Mouse (Mus musculus) embryonic facial prominence, embryonic 11.5 days (tissue): ENCODE measurements at regions not wholly inside any gene's neighbourhood (a gene's known extent, or its start where the extent isn't known, plus 50 kb on each side); places are given as distances from the start of the nearest gene placed in this dataset.
"Not testable (repeated sequence)": the region's sequence is repeated elsewhere in the genome, so short reads cannot be mapped to it uniquely, and the experiment has no call there.

Experiments
- ATAC-seq: fragments of 200-750 bp; cut with Nextera tagmentation; replicated peaks from 2 replicates; pipeline ENCODE4 v1.8.0; 2017; ENCODE audit warnings: low read depth; ENCODE audit not compliant: insufficient number of reproducible peaks, low FRiP score, low TSS enrichment
- DNase-seq: peaks from one replicate; pipeline ENCODE4 v3.0.0-alpha.2; 2015; ENCODE audit warnings: low spot score
- H3K27ac ChIP-seq: fragments of 300-500 bp; sonication (generic); replicated peaks from 2 replicates; pipeline ENCODE4 v1.5.1; 2014; ENCODE audit warnings: mild to moderate bottlenecking, low read depth, low read length, control low read depth
- H3K27me3 ChIP-seq: fragments of 300-500 bp; sonication (generic); 2 replicates; pipeline ENCODE4 v1.6.1; 2014; ENCODE audit warnings: mild to moderate bottlenecking, low read length, moderate library complexity, mixed read lengths; ENCODE audit not compliant: control insufficient read depth, insufficient read depth
- H3K36me3 ChIP-seq: fragments of 300-500 bp; sonication (generic); replicated peaks from 2 replicates; pipeline ENCODE4 v1.6.1; 2014; ENCODE audit warnings: low read depth, mild to moderate bottlenecking, low read length, moderate library complexity, mixed read lengths; ENCODE audit not compliant: control insufficient read depth, insufficient read depth
- H3K4me1 ChIP-seq: fragments of 300-500 bp; sonication (generic); 2 replicates; pipeline ENCODE4 v1.6.1; 2014; ENCODE audit warnings: low read length, mixed read lengths; ENCODE audit not compliant: control insufficient read depth, insufficient read depth
- H3K4me2 ChIP-seq: fragments of 300-500 bp; sonication (generic); 2 replicates; pipeline ENCODE4 v1.6.1; 2014; ENCODE audit warnings: low read depth, mild to moderate bottlenecking, control low read depth, low read length, moderate library complexity
- H3K4me3 ChIP-seq: fragments of 300-500 bp; sonication (generic); 2 replicates; pipeline ENCODE4 v1.5.1; 2014; ENCODE audit warnings: low read depth, low read length, control low read depth
- H3K9ac ChIP-seq: fragments of 300-500 bp; sonication (generic); replicated peaks from 2 replicates; pipeline ENCODE4 v1.6.1; 2014; ENCODE audit warnings: mild to moderate bottlenecking, control low read depth, low read length
- H3K9me3 ChIP-seq: fragments of 300-500 bp; sonication (generic); replicated peaks from 2 replicates; pipeline ENCODE4 v1.6.1; 2016; ENCODE audit warnings: mild to moderate bottlenecking, low read length, inconsistent platforms, mixed read lengths; ENCODE audit not compliant: control insufficient read depth
- WGBS: fragments of 180-500 bp; shearing (Covaris S2); extraction: QIAGEN DNeasy Blood & Tissue Kit; methylation state at CpG from one replicate; pipeline ENCODE4 v1.1.7; 2014; 5-methylcytosine and 5-hydroxymethylcytosine counted together

DNA sequence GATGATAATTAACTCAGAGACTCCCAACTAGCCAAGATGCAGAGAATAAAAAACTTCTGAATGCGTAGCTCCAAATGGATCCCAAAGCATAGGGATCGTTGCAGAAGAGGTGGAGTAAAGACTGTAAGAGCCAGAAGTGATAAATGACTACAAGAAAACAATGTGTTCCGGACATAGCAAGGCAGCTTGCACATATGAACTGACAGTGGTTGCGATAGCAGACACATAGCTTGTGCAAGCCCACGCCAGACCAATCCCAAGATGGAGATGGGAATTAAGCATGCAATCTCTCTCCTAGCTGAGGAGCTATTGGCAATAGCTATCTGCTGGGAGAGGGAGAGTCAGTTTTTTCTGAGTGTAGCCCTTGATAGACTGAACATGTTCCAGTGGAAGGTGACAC, 248.5 kb upstream of the Pik3r1 start:
- WGBS: 83% methylated on average over 5 of the region's 5 CpGs

DNA sequence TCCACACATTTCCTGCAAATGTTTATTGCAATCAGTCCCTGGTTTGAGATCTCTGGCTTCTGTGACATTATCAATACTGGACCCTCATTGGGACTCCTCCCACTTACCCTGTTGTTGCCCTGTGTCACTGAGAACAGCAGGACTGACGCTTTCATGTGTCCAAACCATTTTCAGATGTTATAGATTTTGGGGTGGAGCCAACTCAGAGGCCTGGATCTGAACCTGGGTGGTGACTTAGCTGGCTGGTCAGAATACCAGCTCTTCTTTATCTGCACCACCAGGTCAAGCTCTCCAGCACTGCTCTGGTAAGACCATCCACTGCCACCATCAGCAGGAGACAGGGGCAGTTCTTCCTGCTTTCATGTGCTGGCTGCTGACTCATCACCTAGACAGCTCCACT, 254.3 kb upstream of the Pik3r1 start:
- ATAC-seq: no peak

More for the DNA sequence above, 248.5 kb upstream of the Pik3r1 start:
- Histone ChIP-seq H3K9ac (no peak overlapping the region), H3K4me1 (no peaks in the 10 kb centered on the region), H3K9me3 (no peaks in the 10 kb centered on the region), H3K36me3 (no peaks in the 10 kb centered on the region), H3K27me3 (no peaks in the 10 kb centered on the region), H3K4me3 (no peak overlapping the region), H3K27ac (no peak overlapping the region), H3K4me2 (no peak overlapping the region)
- ATAC-seq (no peak), DNase-seq (no peak)

DNA sequence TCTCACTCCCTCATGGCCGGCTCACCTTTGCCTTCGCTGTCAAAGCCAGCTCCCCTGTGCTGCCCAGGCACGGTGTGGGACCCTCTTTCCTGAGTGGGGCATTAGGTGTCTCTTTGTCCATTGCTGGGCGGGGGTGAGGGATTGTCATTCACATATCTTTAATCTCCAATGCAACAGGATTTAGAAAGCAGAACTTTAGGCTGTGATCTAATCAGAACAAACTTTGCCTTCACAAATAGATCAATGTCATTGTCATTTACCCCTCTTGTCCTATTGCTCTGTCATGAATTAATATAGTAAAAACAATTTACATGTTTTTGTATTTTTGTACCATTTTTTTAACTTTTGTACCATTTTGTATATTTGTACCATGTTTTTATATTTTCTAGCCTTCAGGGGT, 254.7 kb upstream of the Pik3r1 start:
- DNase-seq: no peak
- 78% methylated on average over 4 of the region's 4 CpGs for WGBS
- no peaks in the 10 kb centered on the region for H3K4me1 ChIP-seq

More for the DNA sequence above, 254.3 kb upstream of the Pik3r1 start:
- no peak for DNase-seq
- Histone ChIP-seq H3K4me2 (no peak overlapping the region), H3K27me3 (no peaks in the 10 kb centered on the region), H3K4me1 (no peaks in the 10 kb centered on the region), H3K36me3 (no peaks in the 10 kb centered on the region), H3K4me3 (no peak overlapping the region), H3K9me3 (no peaks in the 10 kb centered on the region), H3K27ac (no peak overlapping the region), H3K9ac (no peak overlapping the region)
- WGBS: 69% methylated on average over 1 of the region's 1 CpGs

DNA sequence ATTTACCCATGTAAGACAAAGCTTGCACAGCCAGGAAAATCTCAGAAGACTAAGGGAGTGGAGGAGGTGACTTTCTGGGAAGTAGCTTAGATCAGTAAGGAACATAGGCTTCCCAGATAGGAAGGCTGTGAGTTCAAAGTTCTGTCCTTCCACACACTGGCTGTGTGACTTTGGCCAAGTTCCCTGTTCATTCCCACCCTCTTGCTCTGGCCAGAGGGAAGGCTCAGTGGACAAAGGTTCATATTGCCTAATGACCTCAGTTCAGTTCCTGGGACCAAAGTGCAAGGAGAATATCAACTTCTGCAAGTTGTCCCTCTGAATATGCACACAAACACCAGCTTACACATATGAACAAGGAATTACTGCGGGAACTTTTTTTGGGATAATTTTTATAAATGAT, 255.6 kb upstream of the Pik3r1 start:
- DNase-seq (no peak), ATAC-seq (no peak)
- Histone ChIP-seq H3K27ac (no peak overlapping the region), H3K27me3 (no peaks in the 10 kb centered on the region), H3K36me3 (no peaks in the 10 kb centered on the region), H3K4me1 (no peaks in the 10 kb centered on the region), H3K9me3 (no peaks in the 10 kb centered on the region), H3K4me3 (no peak overlapping the region), H3K4me2 (no peak overlapping the region), H3K9ac (no peak overlapping the region)
- 97% methylated on average over 1 of the region's 1 CpGs for WGBS

More for the DNA sequence above, 254.7 kb upstream of the Pik3r1 start:
- Histone ChIP-seq H3K4me2 (no peak overlapping the region), H3K27ac (no peak overlapping the region), H3K9ac (no peak overlapping the region), H3K36me3 (no peaks in the 10 kb centered on the region), H3K4me3 (no peak overlapping the region), H3K27me3 (no peaks in the 10 kb centered on the region), H3K9me3 (no peaks in the 10 kb centered on the region)
- ATAC-seq: no peak

DNA sequence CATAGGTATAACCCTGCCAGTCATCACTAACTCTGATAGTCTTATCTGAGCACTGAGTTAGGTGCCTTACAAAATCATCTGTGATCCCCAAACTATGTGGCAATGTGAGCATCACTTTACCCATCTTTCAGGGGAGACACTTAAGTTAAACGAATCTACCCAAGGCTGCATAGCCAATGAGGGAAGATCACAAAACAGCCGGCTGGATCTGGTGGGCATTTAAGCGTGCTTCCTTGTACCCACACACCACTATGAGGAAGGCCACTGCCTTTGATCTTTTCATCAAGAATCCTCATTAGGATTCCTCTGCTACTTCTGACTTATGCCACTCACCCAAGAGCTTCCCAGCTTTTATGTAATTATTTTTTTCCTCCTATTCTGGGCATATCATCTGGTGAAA, 257.1 kb upstream of the Pik3r1 start:
- H3K27me3 ChIP-seq: no peaks in the 10 kb centered on the region
- DNase-seq: no peak
- no peak overlapping the region for H3K4me3 ChIP-seq
- no peak overlapping the region for H3K4me2 ChIP-seq
- 78% methylated on average over 3 of the region's 3 CpGs for WGBS
- no peak overlapping the region for H3K9ac ChIP-seq
- no peaks in the 10 kb centered on the region for H3K9me3 ChIP-seq
- no peaks in the 10 kb centered on the region for H3K36me3 ChIP-seq
- no peak overlapping the region for H3K27ac ChIP-seq
- no peak for ATAC-seq
- H3K4me1 ChIP-seq: no peaks in the 10 kb centered on the region

DNA sequence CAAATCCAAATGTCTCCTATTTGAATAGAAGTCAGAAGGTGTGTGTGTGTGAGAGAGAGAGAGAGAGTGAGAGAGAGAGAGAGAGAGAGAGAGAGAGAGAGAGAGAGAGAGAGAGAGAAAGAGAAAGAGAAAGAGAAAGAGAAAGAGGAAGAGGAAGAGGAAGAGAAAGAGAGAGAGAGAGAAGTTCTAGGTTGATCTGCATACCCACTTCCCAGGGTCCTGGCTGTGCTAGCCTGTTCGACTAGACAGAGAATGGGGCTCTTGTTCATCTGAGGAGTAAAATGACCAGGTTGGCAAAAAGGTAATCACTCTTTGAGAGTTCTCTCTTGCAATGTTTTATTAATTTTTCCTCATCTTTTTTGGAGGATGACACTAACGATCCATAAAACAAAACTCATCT, 257.5 kb upstream of the Pik3r1 start:
- not testable (repeated sequence) for H3K36me3 ChIP-seq, ATAC-seq, H3K9ac ChIP-seq, H3K9me3 ChIP-seq, H3K27ac ChIP-seq, H3K27me3 ChIP-seq, DNase-seq, H3K4me3 ChIP-seq, H3K4me1 ChIP-seq, H3K4me2 ChIP-seq
- 78% methylated on average over 2 of the region's 2 CpGs for WGBS

DNA sequence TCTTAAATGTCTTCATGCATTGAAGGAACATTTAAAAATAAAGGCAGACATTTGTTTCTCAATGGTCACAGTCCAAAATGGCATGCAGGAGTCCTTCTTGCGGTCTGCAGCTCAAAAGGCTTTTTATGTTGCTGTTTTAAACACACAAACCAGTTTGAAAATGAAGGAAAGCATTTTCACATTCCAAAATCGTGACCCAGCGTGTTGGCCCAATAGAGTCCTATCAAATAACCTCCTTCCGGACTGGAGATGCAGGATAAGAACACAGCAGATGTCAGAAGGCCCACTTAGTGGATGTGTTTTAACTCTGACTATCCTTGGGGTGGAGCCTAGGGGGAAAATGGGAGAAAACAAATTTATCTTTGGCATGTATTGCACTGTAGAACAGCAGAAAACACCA, 263.4 kb upstream of the Pik3r1 start:
- H3K27ac ChIP-seq: no peak overlapping the region

DNA sequence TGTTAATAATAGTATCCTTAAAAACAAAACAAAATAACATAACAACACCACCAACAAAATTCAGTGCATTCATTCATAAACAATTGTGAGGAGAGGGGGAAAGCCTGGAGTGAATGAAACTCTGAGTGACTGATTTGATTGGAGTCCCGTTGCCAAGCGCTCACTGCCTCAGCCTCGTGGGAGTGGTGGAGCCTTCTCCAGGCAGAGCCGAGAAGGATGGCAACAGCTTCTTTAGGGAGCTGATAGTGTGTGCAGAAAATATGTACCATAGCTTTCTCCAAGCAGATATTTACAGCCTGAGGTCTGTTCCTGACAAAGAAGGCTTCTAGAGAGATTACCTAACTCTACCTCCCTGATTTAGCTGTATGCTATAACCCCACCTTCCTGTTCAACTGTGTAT, 266.5 kb upstream of the Pik3r1 start:
- Histone ChIP-seq H3K27ac (no peak overlapping the region), H3K4me2 (no peak overlapping the region), H3K27me3 (no peaks in the 10 kb centered on the region), H3K36me3 (no peaks in the 10 kb centered on the region), H3K4me3 (no peak overlapping the region), H3K4me1 (no peaks in the 10 kb centered on the region), H3K9ac (no peak overlapping the region), H3K9me3 (no peaks in the 10 kb centered on the region)
- DNase-seq (no peak), ATAC-seq (no peak)
- 60% methylated on average over 4 of the region's 4 CpGs for WGBS

More for the DNA sequence above, 263.4 kb upstream of the Pik3r1 start:
- WGBS: 70% methylated on average over 4 of the region's 4 CpGs
- Histone ChIP-seq H3K27me3 (no peaks in the 10 kb centered on the region), H3K9ac (no peak overlapping the region), H3K4me2 (no peak overlapping the region), H3K36me3 (no peaks in the 10 kb centered on the region), H3K4me3 (no peak overlapping the region), H3K9me3 (no peaks in the 10 kb centered on the region), H3K4me1 (no peaks in the 10 kb centered on the region)
- no peak for DNase-seq
- no peak for ATAC-seq
